Mouse (Mus musculus): Measurements from ENCODE around the gene Olfr164. TPM values are rescaled to one million over a fixed set of nuclear protein-coding genes. Genes with fewer than 3 reads are reported as not detected.

The Olfr164 gene
- polyA plus RNA-seq (2021) = not detected

DNA sequence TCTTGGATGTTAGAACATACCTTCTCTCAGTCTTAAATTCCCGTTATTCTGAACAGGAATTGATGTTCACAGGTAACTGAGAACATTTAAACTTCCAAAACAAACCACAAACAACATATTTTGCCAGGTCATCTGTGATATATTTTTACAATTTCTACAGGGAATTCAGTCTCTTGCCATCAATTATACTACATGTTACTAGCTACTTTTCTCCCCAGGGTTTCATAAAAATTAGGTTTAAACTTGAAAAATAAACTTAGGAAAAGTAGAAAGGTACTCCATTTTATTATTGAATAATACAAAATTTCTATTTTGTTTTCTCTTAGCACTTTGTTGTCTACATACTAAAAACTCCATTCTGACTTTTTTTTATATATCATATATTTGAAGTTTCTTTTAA lies at the start of gene Olfr164:
Gene Olfr164 (minus strand): TSS at position 101 of the 400 bp plus-strand sequence.
- DNase-seq (ENCODE audit: low read depth, low spot score) (no peak), ATAC-seq (no peak)
- no peak for TF ChIP-seq CTCF (IDR thresholded peaks at IDR 0.05)
- in situ Hi-C loops (cut with MboI; ENCODE audit: low pct_unique_long_range_greater_than_20kb) = no loop called here
- peaks cover 3% of the 10 kb centered on the region for H3K27me3 ChIP-seq
- CTCF ChIA-PET = no interaction called here
- POLR2A ChIA-PET = no interaction called here

DNA sequence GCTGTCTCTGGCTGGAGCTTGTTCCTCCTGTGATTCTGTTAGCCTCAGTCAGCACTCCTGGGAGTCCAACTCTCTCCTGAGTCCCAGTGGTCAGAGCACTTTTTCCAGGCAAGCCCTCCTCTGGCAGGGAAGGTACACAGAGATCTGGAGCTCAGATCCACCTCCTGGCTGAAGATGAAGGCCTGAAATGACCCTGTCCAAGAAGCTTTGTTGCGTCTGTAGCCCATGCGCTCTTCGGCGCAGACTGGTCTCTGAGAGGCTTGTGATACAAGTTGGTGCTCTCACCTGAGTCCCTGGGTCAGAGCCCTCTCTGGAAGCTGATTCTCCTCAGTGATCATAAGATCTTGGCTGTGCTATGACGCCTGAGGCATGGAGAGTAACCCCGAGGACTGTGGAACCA lies 35.2 kb upstream of the Olfr164 start:
- DNase-seq (ENCODE audit: low read depth, low spot score) (no peak), ATAC-seq (no peak)
- in situ Hi-C loops (cut with MboI; ENCODE audit: low pct_unique_long_range_greater_than_20kb) = no loop called here
- no peaks in the 10 kb centered on the region for H3K27me3 ChIP-seq
- no peak for TF ChIP-seq CTCF (IDR thresholded peaks at IDR 0.05)
- ChIA-PET POLR2A (no interaction called here), CTCF (no interaction called here)

DNA sequence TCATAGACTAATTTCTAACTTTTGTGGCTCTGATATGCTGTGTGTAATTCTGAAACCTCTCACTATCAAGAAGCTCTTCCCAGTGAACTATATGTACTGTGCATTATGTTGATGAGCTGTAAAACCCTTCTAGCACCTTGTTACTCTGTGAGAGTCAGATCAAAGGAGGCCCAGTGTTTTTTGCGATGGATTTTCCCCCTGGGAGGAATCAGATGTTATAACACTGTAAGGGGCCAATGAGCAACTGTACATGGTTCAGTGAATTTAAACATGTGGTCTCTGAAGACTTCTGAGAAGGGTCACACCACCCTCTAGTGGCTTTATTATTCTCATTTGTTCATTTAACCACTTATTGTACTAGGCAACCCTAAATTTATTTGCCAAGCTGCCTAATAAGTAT lies 50.6 kb downstream of the Olfr164 start:
- TF ChIP-seq CTCF (IDR thresholded peaks at IDR 0.05) = no peak
- ChIA-PET CTCF (no interaction called here), POLR2A (no interaction called here)
- DNase-seq (ENCODE audit: low read depth, low spot score) (no peak), ATAC-seq (no peak)
- H3K27me3 ChIP-seq = peaks cover 3% of the 10 kb centered on the region
- in situ Hi-C loops (cut with MboI; ENCODE audit: low pct_unique_long_range_greater_than_20kb) = loop anchor here (5.0 kb wide), 1 partner anchor 176 kb away; no protein-coding TSS in a partner anchor

DNA sequence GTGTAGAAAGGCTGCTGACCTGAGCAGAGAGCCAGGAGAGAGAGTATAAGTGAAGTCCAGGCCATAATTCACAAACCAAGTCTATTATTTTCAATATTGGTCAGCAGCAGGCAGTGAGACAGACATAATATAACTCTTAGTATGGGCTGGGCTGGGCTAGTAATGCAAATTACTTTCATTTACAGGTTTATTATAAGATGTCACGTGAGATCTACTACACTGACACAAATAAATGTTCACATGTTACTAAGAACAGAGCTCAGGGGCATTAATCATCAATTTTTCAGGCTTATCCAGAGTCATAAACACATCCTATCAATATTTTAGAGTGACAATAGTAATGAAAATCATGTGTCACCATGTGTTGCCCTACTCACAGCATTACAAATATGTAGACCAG lies 53.1 kb downstream of the Olfr164 start:
- no peak for DNase-seq (ENCODE audit: low read depth, low spot score)
- no peak for TF ChIP-seq CTCF (IDR thresholded peaks at IDR 0.05)
- ChIA-PET POLR2A (no interaction called here), CTCF (no interaction called here)
- no peak for ATAC-seq
- H3K27me3 ChIP-seq = peaks cover 8% of the 10 kb centered on the region
- in situ Hi-C loops (cut with MboI; ENCODE audit: low pct_unique_long_range_greater_than_20kb) = loop anchor here (5.0 kb wide), 1 partner anchor 173 kb away; no protein-coding TSS in a partner anchor

DNA sequence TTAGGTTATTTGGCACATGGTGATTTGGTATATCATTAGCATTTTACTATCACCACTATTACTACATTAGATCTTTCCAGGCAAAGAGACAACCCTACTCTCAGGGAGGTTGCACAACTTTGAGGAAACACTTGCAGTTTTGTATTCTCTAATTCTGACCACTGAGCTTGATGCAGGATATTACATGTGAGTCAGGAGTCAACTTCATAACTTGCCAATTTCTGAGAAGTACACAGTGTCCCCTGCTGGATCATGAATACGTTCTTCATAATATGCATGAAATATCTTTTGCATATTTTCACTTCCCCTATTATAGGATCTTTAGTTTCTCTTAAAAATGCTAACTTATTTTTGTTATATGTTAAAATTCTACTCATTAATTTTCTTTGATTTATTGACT lies 68.0 kb downstream of the Olfr164 start:
- DNase-seq (ENCODE audit: low read depth, low spot score) = no peak
- peaks cover 8% of the 10 kb centered on the region for H3K27me3 ChIP-seq
- POLR2A ChIA-PET = no interaction called here
- ATAC-seq = no peak
- CTCF ChIA-PET = no interaction called here
- in situ Hi-C loops (cut with MboI; ENCODE audit: low pct_unique_long_range_greater_than_20kb) = no loop called here
- no peak for TF ChIP-seq CTCF (IDR thresholded peaks at IDR 0.05)

DNA sequence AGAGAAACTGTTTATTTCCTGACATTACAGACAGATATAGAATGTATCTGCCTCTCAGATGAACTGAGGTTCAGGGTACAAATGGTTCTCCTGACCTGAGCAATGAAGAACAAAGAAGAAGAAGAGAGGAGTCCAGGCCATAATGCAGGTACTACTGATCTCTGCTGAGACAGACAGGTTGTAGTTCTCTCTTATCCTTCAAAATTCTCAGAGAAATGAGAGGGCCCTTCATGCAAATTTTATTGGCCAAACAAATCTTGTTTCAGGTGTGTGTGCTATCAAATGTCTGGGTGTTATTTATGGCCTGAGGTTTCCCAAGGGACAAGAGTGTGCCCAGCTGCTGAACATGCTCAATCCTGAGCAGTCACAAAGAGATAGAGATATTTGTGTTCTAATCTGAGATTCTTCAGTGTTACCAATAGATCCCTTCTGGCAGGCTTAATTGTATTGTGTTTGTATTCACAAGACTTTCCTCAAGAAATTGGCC lies 72.3 kb downstream of the Olfr164 start:
- no peak for TF ChIP-seq CTCF (IDR thresholded peaks at IDR 0.05)
- ChIA-PET POLR2A (no interaction called here), CTCF (no interaction called here)
- no peak for DNase-seq (ENCODE audit: low read depth, low spot score)
- no peak for ATAC-seq
- H3K27me3 ChIP-seq = peaks cover 8% of the 10 kb centered on the region
- in situ Hi-C loops (cut with MboI; ENCODE audit: low pct_unique_long_range_greater_than_20kb) = no loop called here

DNA sequence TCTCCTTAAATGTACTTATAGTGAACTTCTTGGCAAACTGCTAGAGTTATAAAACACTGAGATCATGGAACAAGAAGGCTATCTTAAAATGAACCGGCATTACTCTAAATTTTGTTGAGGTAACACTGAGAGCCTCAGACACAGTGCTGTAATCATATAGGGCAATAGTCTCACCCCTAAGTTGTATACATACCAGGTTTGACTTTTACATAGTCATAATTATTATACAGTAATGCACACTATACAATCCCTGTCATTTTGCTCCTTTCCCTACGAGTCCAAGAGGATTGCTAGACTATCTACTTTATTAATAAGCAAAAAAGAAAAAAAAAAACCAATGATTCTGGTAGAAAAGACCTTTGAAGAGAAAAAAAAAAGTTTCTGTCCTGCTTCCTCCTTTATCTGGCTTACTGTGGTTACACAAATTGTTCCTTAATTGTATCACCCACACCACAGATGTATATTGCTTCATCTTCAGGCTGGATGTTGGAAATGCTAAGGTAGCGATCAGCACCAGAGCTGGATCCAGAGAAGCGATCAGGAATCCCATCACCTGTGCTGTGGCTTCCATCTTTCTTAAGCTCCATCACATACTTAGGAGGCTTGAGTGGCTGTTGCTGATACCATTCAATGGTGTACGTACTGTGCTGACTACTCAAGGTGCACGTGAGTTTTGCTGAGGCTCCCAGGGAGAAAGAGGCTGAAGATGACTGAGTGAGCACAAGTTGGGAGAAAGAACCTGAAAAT lies 72.9 kb downstream of the Olfr164 start:
- ATAC-seq (no peak), DNase-seq (ENCODE audit: low read depth, low spot score) (no peak)
- ChIA-PET CTCF (no interaction called here), POLR2A (no interaction called here)
- no peak for TF ChIP-seq CTCF (IDR thresholded peaks at IDR 0.05)
- peaks cover 8% of the 10 kb centered on the region for H3K27me3 ChIP-seq
- in situ Hi-C loops (cut with MboI; ENCODE audit: low pct_unique_long_range_greater_than_20kb) = no loop called here

DNA sequence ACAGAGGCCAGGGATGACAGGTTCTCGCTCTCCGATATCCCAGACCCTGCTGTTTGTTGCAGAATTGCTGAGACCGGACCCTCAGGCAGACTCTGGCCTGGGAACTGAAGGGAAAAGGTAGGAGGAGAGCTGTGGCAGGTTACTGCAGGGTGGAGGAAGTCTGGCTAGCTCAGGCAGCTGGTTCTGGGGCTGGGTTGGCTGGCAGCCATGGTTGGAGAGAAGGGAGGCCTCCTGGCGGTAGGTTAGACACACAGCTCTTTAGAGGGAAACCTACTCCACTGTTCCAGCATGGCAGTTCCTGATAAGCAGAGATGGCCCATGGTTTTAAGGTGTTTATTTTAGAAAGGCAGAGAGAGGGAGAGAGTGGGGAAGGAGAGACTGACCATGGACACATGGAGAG lies 77.1 kb downstream of the Olfr164 start:
- ChIA-PET CTCF (no interaction called here), POLR2A (no interaction called here)
- TF ChIP-seq CTCF (IDR thresholded peaks at IDR 0.05) = no peak
- ATAC-seq = no peak
- DNase-seq (ENCODE audit: low read depth, low spot score) = no peak
- no peaks in the 10 kb centered on the region for H3K27me3 ChIP-seq
- in situ Hi-C loops (cut with MboI; ENCODE audit: low pct_unique_long_range_greater_than_20kb) = no loop called here

Other genes starting within 250 kb of the Olfr164 start
- not detected for gene Olfr165, start 109.1 kb upstream of the Olfr164 start, polyA plus RNA-seq (2021)
- gene Olfr166, start 169.6 kb upstream of the Olfr164 start, polyA plus RNA-seq (2021) = not detected
- not detected for gene Olfr167, start 208.2 kb upstream of the Olfr164 start, polyA plus RNA-seq (2021)
- gene Olfr168, start 221.5 kb upstream of the Olfr164 start, polyA plus RNA-seq (2021) = not detected

Data from Patski (cell line).